Mouse (Mus musculus): ENCODE data around the gene Creb5. TPM values are rescaled to one million over a fixed set of nuclear protein-coding genes. Genes with fewer than 3 reads are reported as not detected.

Creb5 gene
- polyA plus RNA-seq, 1 experiment from 2014 or later = 4.2 TPM

DNA sequence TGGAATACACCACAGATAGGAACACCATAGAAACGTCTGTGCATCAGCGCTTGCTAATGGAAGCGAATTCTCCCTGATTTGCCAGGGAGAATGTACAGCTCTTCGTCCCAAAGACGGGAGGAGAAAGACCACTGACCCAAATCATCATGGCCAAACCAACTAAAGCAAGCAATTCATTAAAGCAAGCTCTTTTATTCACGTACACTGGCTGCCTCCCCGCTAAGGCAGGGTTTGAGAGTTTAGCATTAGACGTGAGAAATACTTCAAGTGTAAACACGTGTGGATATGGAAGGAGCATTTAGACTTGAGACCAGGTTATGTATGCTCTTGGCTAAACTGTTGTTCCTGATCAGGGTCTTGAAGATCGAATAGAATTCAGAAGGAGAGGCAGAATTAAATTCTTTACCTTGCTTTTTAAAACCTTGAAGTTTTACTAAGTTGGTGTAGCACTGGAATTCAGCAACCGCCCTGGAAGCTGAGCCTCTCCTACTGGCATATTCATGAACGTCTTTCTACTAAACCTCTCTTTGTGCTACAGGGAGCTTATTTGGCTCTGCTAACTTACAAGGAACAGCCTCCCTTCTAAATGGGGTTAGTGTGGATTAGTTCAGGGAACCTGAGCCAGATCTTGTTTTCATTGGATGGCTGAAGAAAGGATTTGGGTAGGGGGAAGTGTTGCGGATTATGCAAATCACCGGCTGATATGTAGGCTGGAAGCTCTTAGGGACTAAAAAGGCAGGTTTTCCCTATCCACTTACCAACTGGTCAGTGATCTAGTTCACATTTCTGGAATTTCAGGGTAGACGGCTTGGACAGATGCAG is 337.6 kb downstream of the Creb5 start:
- H3K27me3 ChIP-seq (ENCODE audit: control insufficient read depth, insufficient read depth, low read length) = no peaks in the 10 kb centered on the region
- no peak overlapping the region for H3K4me3 ChIP-seq (ENCODE audit: low read length)

DNA sequence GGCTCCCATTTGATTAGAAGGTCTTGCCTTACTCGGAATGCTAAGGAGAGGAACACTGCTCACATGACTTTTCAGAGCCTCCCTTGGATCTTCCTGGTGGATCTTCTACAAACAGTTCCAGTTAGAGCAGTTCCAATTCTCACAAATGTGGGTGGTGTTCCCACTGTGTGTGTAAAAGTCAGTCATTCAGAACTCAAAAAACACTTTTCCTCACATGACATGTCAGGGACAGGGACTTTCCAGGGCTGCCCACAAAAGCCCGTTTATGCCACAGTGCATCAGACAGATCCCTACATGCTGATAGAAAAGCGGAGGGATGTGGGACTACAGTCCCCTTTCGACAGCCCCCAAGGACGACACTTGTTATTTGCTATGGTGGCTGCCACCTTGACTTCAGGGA is 339.0 kb downstream of the Creb5 start:
- Histone ChIP-seq H3K27me3 (ENCODE audit: control insufficient read depth, insufficient read depth, low read length) (no peaks in the 10 kb centered on the region), H3K27ac (ENCODE audit: low read depth, low read length) (no peak overlapping the region), H3K9me3 (ENCODE audit: control insufficient read depth, low read length) (no peaks in the 10 kb centered on the region), H3K36me3 (ENCODE audit: control insufficient read depth, insufficient read depth, low read length) (no peaks in the 10 kb centered on the region), H3K4me3 (ENCODE audit: low read length) (no peak overlapping the region), H3K4me1 (ENCODE audit: control insufficient read depth, insufficient read depth, low read length) (no peaks in the 10 kb centered on the region), H3K9ac (ENCODE audit: low read depth, low read length) (no peak overlapping the region), H3K4me2 (replicated peaks; ENCODE audit: low read depth, low read length) (no peak overlapping the region)
- WGBS = 92% methylated on average over 5 of the region's 5 CpGs
- no peak for ATAC-seq (ENCODE audit: low FRiP score, low TSS enrichment)

More for the DNA sequence above, 337.6 kb downstream of the Creb5 start:
- Histone ChIP-seq H3K27ac (ENCODE audit: low read depth, low read length) (no peak overlapping the region), H3K4me2 (replicated peaks; ENCODE audit: low read depth, low read length) (no peak overlapping the region), H3K9ac (ENCODE audit: low read depth, low read length) (no peak overlapping the region), H3K4me1 (ENCODE audit: control insufficient read depth, insufficient read depth, low read length) (no peaks in the 10 kb centered on the region), H3K36me3 (ENCODE audit: control insufficient read depth, insufficient read depth, low read length) (no peaks in the 10 kb centered on the region), H3K9me3 (ENCODE audit: control insufficient read depth, low read length) (no peaks in the 10 kb centered on the region)
- no peak for ATAC-seq (ENCODE audit: low FRiP score, low TSS enrichment)
- WGBS = 66% methylated on average over 15 of the region's 15 CpGs

DNA sequence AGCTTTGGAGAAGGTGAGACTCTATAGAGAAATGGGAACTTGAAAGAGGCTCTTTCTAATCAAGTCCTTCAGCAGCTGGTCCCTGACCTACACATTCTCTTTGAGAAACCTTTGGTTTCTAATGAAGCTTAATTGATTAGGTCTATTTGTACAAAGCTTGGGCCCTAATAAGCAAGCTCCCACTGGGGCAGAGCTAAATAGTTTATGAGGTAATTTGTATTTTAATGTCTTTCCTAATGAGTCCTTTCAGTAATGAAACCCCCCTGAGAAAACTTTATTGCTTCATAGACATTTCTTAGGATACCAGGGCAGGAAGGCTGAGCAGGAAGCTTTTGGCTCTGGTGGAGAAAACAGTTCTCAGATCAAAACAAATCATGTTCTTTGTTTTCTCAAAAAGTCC is 341.6 kb downstream of the Creb5 start:
- Histone ChIP-seq H3K9ac (ENCODE audit: low read depth, low read length) (no peak overlapping the region), H3K27ac (ENCODE audit: low read depth, low read length) (no peak overlapping the region), H3K4me2 (replicated peaks; ENCODE audit: low read depth, low read length) (no peak overlapping the region), H3K36me3 (ENCODE audit: control insufficient read depth, insufficient read depth, low read length) (no peaks in the 10 kb centered on the region), H3K4me3 (ENCODE audit: low read length) (no peak overlapping the region), H3K9me3 (ENCODE audit: control insufficient read depth, low read length) (no peaks in the 10 kb centered on the region), H3K27me3 (ENCODE audit: control insufficient read depth, insufficient read depth, low read length) (no peaks in the 10 kb centered on the region), H3K4me1 (ENCODE audit: control insufficient read depth, insufficient read depth, low read length) (no peaks in the 10 kb centered on the region)
- no peak for ATAC-seq (ENCODE audit: low FRiP score, low TSS enrichment)

DNA sequence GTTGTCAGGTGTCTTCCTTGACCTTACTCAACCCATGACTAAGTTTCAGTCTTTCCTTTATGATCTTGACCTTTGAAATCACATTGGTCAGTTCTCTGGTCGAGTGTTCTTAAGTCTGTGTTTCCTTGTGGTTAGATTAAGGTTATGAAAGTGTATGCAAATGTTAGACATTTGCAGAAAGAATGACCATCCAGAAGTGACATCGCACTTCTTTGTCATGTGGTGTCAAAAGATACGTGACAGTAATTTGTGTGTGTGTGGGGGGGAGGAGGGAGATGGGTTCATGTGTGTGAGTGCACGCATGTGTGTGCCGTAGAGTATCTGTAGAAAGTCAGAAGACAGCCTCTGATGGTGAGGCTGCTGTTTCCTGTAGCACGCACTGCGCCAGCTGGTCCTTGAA is 348.4 kb downstream of the Creb5 start:
- Histone ChIP-seq H3K4me1 (ENCODE audit: control insufficient read depth, insufficient read depth, low read length) (no peaks in the 10 kb centered on the region), H3K4me2 (replicated peaks; ENCODE audit: low read depth, low read length) (no peak overlapping the region), H3K4me3 (ENCODE audit: low read length) (no peak overlapping the region), H3K9me3 (ENCODE audit: control insufficient read depth, low read length) (no peaks in the 10 kb centered on the region), H3K36me3 (ENCODE audit: control insufficient read depth, insufficient read depth, low read length) (no peaks in the 10 kb centered on the region), H3K27me3 (ENCODE audit: control insufficient read depth, insufficient read depth, low read length) (no peaks in the 10 kb centered on the region; the same call in 1 of the 2 replicates), H3K27ac (ENCODE audit: low read depth, low read length) (no peak overlapping the region), H3K9ac (ENCODE audit: low read depth, low read length) (no peak overlapping the region)
- WGBS = 85% methylated on average over 7 of the region's 7 CpGs
- no peak for ATAC-seq (ENCODE audit: low FRiP score, low TSS enrichment)

DNA sequence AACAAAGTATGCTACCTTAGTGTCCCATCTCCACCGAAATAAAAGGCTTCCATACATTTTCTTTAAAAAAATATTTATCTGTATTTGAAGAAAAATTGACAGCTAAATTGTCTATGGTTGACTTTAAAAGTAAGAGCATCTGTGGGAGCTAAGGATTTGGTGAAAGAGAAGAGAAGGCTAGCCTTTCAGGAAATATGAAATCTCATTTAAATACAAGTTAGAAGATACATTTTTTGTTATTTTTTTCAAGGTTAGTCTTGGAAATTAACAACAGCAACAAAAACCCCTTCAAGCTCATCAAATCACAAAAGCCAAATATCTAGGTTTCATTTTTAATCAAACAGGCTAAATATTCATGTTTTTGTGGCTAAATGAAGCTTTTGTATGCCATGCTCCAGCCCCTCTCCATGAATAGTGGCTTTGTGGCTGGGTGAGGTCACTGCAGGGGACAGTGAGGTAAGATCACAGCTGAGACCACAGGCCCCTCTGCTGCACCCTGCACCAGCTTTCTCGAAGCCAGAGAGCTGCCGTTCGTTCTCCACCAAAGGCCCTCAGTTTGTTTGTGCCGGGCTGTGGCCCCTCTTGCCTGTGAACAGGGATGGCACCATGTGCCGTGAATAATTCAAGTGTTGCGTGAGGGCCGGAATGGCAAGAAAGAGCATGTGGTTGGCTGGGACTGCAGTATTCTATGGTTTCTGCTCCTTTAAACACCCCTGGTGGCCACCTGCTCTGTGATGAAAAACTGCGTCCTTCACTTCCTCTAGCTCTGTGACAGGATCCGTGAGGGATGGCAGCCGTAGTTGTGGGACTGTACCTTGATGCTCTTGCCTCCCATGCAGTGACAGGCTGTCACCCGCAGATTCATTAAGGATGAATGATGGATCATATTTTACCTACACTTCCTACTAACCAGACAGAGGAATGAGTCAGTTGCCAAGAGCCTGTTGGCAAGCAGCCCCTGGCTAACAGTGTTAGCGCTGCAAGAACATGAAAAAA is 350.6 kb downstream of the Creb5 start:
- H3K27ac ChIP-seq (ENCODE audit: low read depth, low read length) = no peak overlapping the region

DNA sequence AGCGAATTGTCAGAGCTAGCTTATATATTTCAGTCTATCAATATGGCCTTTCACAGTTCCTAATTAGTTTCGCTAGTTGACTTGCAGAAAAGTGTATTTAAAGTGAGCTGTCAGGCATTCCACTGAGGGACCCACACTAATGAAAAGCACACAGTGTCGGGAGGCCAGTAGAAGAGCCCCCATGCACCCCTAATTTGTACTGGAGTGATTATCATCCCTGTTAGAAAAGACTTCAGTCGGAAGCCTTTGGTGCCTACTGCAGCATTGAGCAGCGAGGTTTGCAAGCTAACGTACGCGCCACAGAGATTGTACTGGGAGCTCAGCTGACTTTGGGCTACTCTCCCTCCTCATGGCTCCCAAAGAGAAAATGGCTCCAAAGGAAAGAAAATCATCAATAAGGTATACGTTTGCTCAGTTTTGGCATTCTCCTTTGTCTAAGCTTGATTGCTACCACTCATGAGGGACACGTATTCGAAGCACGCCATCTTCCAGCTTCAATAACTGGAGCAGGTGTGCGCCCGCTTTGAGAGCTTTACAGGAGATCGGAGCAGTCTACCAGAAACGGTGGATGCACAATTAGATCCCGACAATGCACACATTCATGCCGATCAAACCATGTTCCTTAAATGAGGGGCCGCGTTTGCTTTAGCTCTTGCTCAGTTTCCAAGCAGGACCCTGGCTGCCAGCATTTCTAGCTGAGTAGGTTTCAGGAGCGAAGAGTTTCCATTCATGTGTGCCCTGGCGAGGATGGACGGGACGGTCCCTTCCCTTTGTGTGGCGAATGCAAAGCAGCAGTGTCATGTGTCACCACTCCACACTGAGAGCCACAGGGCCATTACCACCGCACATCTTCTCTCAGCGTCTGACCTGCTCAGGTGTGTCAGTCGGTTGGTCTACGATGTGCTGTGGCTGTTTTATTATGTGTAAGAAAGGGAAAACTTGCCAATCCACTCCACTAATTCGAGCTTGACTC is 354.8 kb downstream of the Creb5 start:
- 88% methylated on average over 30 of the region's 30 CpGs for WGBS
- Histone ChIP-seq H3K9ac (ENCODE audit: low read depth, low read length) (no peak overlapping the region), H3K27me3 (ENCODE audit: control insufficient read depth, insufficient read depth, low read length) (no peaks in the 10 kb centered on the region), H3K27ac (ENCODE audit: low read depth, low read length) (no peak overlapping the region), H3K4me3 (ENCODE audit: low read length) (no peak overlapping the region), H3K4me1 (ENCODE audit: control insufficient read depth, insufficient read depth, low read length) (no peaks in the 10 kb centered on the region), H3K36me3 (ENCODE audit: control insufficient read depth, insufficient read depth, low read length) (no peaks in the 10 kb centered on the region), H3K9me3 (ENCODE audit: control insufficient read depth, low read length) (no peaks in the 10 kb centered on the region), H3K4me2 (replicated peaks; ENCODE audit: low read depth, low read length) (no peak overlapping the region)
- no peak for ATAC-seq (ENCODE audit: low FRiP score, low TSS enrichment)

More for the DNA sequence above, 350.6 kb downstream of the Creb5 start:
- Histone ChIP-seq H3K4me3 (ENCODE audit: low read length) (no peak overlapping the region), H3K36me3 (ENCODE audit: control insufficient read depth, insufficient read depth, low read length) (no peaks in the 10 kb centered on the region), H3K9me3 (ENCODE audit: control insufficient read depth, low read length) (no peaks in the 10 kb centered on the region), H3K27me3 (ENCODE audit: control insufficient read depth, insufficient read depth, low read length) (no peaks in the 10 kb centered on the region; the same call in 1 of the 2 replicates), H3K9ac (ENCODE audit: low read depth, low read length) (no peak overlapping the region), H3K4me1 (ENCODE audit: control insufficient read depth, insufficient read depth, low read length) (no peaks in the 10 kb centered on the region), H3K4me2 (replicated peaks; ENCODE audit: low read depth, low read length) (no peak overlapping the region)
- no peak for ATAC-seq (ENCODE audit: low FRiP score, low TSS enrichment)
- 76% methylated on average over 13 of the region's 13 CpGs for whole genome bisulfite sequencing

DNA sequence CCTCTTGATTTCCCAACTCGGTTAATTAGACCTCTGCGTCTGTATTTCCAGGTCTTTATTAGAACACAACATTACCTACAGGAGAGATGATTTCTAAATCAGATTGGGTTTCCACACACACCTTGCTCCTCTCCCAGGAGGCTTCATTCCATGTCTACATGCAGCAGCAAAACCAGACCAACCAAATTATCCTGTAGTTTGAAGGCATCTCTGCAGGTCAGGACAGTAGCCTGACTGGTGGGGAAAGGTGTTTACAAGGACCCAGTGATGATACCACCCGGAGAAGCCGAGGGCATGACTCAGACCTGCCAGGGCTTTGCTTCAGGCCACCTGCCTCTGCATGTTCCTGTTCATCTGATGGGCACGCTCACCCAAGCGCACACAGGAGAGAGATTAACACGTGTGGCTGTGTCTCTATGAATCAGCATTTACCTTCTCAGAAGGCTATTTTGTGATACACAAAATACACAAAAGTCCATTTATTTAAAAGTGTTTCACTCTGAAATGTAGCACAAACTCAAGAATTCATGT is 355.8 kb downstream of the Creb5 start:
- no peaks in the 10 kb centered on the region for H3K9me3 ChIP-seq (ENCODE audit: control insufficient read depth, low read length)
- WGBS = 89% methylated on average over 7 of the region's 7 CpGs
- no peaks in the 10 kb centered on the region for H3K27me3 ChIP-seq (ENCODE audit: control insufficient read depth, insufficient read depth, low read length)
- H3K4me2 ChIP-seq (replicated peaks; ENCODE audit: low read depth, low read length) = no peak overlapping the region
- H3K4me1 ChIP-seq (ENCODE audit: control insufficient read depth, insufficient read depth, low read length) = no peaks in the 10 kb centered on the region
- no peak overlapping the region for H3K4me3 ChIP-seq (ENCODE audit: low read length)
- no peak overlapping the region for H3K27ac ChIP-seq (ENCODE audit: low read depth, low read length)
- no peak for ATAC-seq (ENCODE audit: low FRiP score, low TSS enrichment)
- H3K36me3 ChIP-seq (ENCODE audit: control insufficient read depth, insufficient read depth, low read length) = no peaks in the 10 kb centered on the region
- no peak overlapping the region for H3K9ac ChIP-seq (ENCODE audit: low read depth, low read length)

DNA sequence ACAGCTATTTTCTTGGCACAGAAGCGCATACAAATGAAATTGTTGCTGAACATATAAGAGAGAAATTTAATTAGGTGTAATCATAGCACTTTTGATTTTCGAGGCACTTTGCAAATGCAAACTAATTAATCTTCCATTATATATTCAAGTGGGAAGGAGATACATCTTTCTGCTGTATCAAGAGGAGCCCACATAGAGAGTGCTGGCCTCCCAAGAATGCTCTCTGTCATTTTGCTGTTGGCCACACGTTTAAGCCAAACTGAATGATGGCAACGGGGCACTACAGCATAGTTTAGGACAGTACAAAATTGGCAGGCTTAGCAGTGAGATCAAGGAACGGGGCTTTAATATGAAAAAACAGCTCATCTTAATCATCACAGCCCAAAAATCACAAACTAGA is 356.4 kb downstream of the Creb5 start:
- ATAC-seq (ENCODE audit: low FRiP score, low TSS enrichment) = no peak
- WGBS = 84% methylated on average over 5 of the region's 5 CpGs
- no peak overlapping the region for H3K4me2 ChIP-seq (replicated peaks; ENCODE audit: low read depth, low read length)
- H3K9me3 ChIP-seq (ENCODE audit: control insufficient read depth, low read length) = no peaks in the 10 kb centered on the region
- no peak overlapping the region for H3K27ac ChIP-seq (ENCODE audit: low read depth, low read length)
- H3K36me3 ChIP-seq (ENCODE audit: control insufficient read depth, insufficient read depth, low read length) = no peaks in the 10 kb centered on the region
- H3K4me1 ChIP-seq (ENCODE audit: control insufficient read depth, insufficient read depth, low read length) = no peaks in the 10 kb centered on the region
- H3K9ac ChIP-seq (ENCODE audit: low read depth, low read length) = no peak overlapping the region
- no peaks in the 10 kb centered on the region for H3K27me3 ChIP-seq (ENCODE audit: control insufficient read depth, insufficient read depth, low read length)
- H3K4me3 ChIP-seq (ENCODE audit: low read length) = no peak overlapping the region

Data from kidney, embryonic 14.5 days (tissue).